Mouse (Mus musculus): ENCODE results near the gene Nol4l. TPM values are rescaled to one million over a fixed set of nuclear protein-coding genes. Genes with fewer than 3 reads are reported as not detected.

Gene Nol4l
- 24.5 and 37.1 TPM in 2 replicates for polyA plus RNA-seq (2012; rRNA removed)

DNA sequence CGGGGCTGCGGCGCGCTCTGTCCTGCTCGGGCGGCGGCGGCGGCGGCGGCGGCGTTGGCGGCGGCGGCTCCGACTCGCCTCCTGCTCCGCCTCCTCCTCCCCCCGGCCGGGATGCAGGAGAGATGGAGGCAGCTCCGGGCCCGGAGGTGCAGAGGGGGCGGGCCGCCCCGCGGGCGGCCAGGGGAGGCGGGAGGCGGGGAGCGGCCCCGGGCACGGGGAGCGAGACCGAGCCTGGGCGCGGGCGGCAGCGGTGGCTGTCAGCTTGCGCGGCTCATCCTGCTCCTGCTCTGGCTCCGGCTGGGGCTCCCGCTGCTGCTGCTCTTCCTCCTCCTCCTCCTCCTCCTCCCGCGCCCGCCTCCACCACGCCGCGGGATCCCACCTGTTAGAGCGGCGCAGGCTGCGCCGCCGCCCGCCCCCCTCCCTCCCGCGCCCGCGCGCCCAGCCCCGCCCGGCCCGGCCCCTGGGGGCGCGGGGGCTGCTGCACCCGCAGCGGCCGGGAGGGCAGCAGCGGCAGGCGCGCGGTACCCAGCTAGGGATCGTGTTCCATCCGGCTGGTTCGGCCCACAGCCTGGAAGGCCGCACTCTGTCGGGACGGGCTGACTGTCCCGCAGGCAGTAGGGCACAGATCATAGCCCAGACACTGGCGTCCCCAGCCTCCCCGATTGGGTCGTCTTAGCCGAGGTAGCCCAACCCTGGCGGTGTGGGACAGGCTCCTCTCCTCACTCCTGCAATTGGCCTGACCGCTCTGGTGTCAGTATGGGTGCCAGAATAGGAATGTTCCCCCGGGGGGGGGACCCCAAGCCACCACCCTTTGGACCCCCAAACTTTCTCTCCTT is at the start of gene Nol4l:
TSS of gene Nol4l (minus strand) at position 41 of the 836 bp plus-strand sequence.

DNA sequence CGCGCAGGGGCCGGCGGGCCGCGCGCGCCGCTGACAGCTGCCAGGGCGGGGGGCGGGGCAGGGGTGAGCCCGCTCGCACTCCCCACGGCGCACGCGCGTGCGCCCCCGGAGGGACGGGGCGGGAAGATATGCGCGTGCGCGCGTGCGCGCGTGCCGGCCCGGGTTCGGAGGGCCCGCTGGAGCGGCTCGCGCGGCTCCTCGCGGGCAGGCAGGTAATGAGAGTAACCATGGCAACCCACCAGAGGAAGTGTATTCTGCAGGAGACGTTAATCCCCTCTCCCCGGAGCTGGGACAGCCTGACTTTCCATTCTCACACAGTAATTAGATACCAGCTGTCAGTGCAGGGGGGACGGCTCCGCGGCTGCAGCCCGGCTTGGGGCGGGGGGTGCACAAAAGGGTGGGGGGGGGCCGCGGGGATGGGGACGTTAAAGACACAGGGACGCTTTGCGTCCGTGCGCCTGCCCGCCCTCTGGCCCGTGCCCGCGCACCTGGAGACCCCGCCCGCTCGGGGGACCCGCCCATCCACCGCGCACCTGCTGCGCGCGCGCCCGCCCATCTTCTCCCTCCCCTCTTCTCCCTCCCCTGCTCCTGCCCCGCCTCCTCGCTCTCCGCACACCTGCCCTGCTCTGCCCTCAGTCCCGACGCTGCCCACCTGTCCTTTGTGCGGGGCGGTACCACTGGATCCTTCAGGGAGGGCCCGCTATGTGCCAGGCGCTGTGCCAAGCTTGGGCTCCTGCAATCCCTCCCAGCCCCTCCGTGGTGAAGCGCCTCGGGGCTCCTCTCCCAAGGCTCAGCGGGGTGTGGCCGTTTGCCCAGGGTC is 37.0 kb downstream of the Nol4l start, which contains the start of gene 4930404H24Rik:
TSS of gene 4930404H24Rik (plus strand) at position 218 of the 820 bp plus-strand sequence.

Other genes with a start within 250 kb of the Nol4l start
- gene Kif3b, start 238.6 kb downstream of the Nol4l start, polyA plus RNA-seq (2012; rRNA removed), result 18.0 and 23.2 TPM in 2 replicates
- 31.1 and 39.3 TPM in 2 replicates for gene Asxl1, start 184.1 kb downstream of the Nol4l start, polyA plus RNA-seq (2012; rRNA removed)
- gene 4930404H24Rik, start 37.2 kb downstream of the Nol4l start, polyA plus RNA-seq (2012; rRNA removed), result not detected in 2 replicates
- gene Commd7, start 102.8 kb upstream of the Nol4l start, polyA plus RNA-seq (2012; rRNA removed), result 34.1 and 42.9 TPM in 2 replicates
- gene Dnmt3b, start 119.5 kb upstream of the Nol4l start, polyA plus RNA-seq (2012; rRNA removed), result 10.0 and 10.2 TPM in 2 replicates
- 0.11 and 0.20 TPM in 2 replicates for gene Dnmt3c, start 166.7 kb upstream of the Nol4l start, polyA plus RNA-seq (2012; rRNA removed)
- 61.4 and 80.7 TPM in 2 replicates for gene Mapre1, start 211.3 kb upstream of the Nol4l start, polyA plus RNA-seq (2012; rRNA removed)
- 0.08 and 0.19 TPM in 2 replicates for gene Efcab8, start 250.0 kb upstream of the Nol4l start, polyA plus RNA-seq (2012; rRNA removed)